ENCODE assay signal across 9 mouse cellular contexts in the genomic region with DNA sequence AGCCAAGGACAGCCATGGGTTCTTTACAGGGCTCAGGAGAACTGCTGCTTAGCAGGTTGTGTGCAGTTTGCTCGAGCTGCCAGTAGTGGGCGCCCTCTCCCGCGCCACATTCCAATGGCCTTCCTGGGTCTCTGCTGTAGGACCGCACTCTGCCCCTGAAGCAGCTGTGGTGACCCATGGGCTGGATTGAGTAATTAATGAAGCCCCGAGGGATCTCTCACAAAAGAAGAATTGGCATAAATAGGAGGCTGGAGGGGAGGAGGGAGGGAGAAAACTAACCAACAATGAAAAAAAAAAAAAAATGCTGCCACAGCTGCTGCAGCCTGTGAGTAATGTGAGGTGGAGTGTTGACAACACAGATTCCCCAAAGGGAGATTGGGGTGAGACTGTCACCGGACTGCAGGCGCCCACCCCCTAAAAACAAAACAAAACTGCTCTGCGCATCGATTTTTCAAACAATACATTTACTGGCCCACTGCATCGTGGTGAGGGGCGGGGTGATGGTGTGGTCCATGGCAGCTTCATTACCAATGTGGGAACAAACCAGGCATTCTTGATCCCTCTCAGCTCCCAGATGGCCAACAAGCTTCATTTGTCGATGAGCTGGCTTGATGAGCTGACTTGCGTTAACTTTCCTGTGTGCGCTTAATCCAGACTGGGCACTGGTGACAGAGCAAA. TPM values are rescaled to one million over a fixed set of nuclear protein-coding genes. Genes with fewer than 3 reads are reported as not detected.
A peak's percentile ranks its signal among the peaks of the same experiment; 100 is the strongest.
DNase-seq lines count a peak whose midpoint lies in the region; ATAC-seq and TF ChIP-seq lines count a peak whose summit lies in the region.
"Had no signal": no experiment of that assay in that cellular context is flagged by ENCODE, and none has a peak within 500 bp of the region (broad histone marks: within the 10 kb centered on the region; RNA-seq: fewer than 3 reads in every experiment).

No protein-coding gene starts in this region.

- no peak for ATAC-seq in liver, embryonic 11.5 days (replicated peaks; ENCODE audit: low FRiP score)

- peak; percentile 42 for DNase-seq in liver
- DNase-seq in liver, embryonic 11.5 days (ENCODE audit: low spot score) = no peak
- peak; percentile 27 to 77 for DNase-seq in adrenal gland, adult (ENCODE audit: inconsistent age in 2 of 2, low spot score in 1 of 2)
- DNase-seq in hindbrain, embryonic 10.5 days (ENCODE audit: low spot score) = peak; percentile 74
- DNase-seq in lung, postnatal 36 days = peak; percentile 47
- peak; percentile 49 for DNase-seq in right cerebral cortex, postnatal 14 days
- DNase-seq in spleen, postnatal 14 days (ENCODE audit: low spot score in 2 of 2) = no peak

- no peak overlapping the region for H3K27ac ChIP-seq in liver, embryonic 11.5 days (ENCODE audit: low read depth, low read length)
- no peak overlapping the region for H3K27ac ChIP-seq in embryonic fibroblast, embryonic 13.5 days (ENCODE audit: insufficient read depth, low read length)
- H3K27ac ChIP-seq in hindbrain, embryonic 10.5 days = no peak overlapping the region

- peak; percentile 76 for TF ChIP-seq CTCF in embryonic fibroblast, embryonic 13.5 days (IDR thresholded peaks at IDR 0.05; ENCODE audit: borderline replicate concordance, insufficient read depth, low read length)

- no peak overlapping the region for H3K4me3 ChIP-seq in liver, embryonic 11.5 days (ENCODE audit: low read depth, low read length)
- no peak overlapping the region for H3K4me3 ChIP-seq in embryonic fibroblast, embryonic 13.5 days (ENCODE audit: insufficient read depth, low read length)
- no peak overlapping the region for H3K4me3 ChIP-seq in hindbrain, embryonic 10.5 days
- H3K4me3 ChIP-seq: erythroblast, embryonic 14.5 days had no signal

- no peak overlapping the region for H3K9ac ChIP-seq in liver, embryonic 11.5 days (ENCODE audit: low read depth, low read length)

- TF ChIP-seq POLR2A in embryonic fibroblast, embryonic 13.5 days (IDR thresholded peaks at IDR 0.05; ENCODE audit: low read depth, low read length) = no peak

- no peak overlapping the region for H3K4me2 ChIP-seq in liver, embryonic 11.5 days

- H3K9me3 ChIP-seq in liver, embryonic 11.5 days (ENCODE audit: control insufficient read depth, low read length) = no peaks in the 10 kb centered on the region
- no peaks in the 10 kb centered on the region for H3K9me3 ChIP-seq in hindbrain, embryonic 10.5 days

- H3K27me3 ChIP-seq in liver, embryonic 11.5 days (replicated peaks; ENCODE audit: control insufficient read depth, insufficient read depth, low read length) = no peaks in the 10 kb centered on the region
- no peaks in the 10 kb centered on the region for H3K27me3 ChIP-seq in hindbrain, embryonic 10.5 days (ENCODE audit: insufficient read depth, poor library complexity, severe bottlenecking)

- no peaks in the 10 kb centered on the region for H3K36me3 ChIP-seq in liver, embryonic 11.5 days (ENCODE audit: control insufficient read depth, insufficient read depth, low read length)
- no peaks in the 10 kb centered on the region for H3K36me3 ChIP-seq in hindbrain, embryonic 10.5 days

- WGBS in liver, embryonic 11.5 days = 52% methylated on average over 15 of the region's 15 CpGs
- WGBS in hindbrain, embryonic 10.5 days = 44% methylated on average over 15 of the region's 15 CpGs

- no peaks in the 10 kb centered on the region for H3K4me1 ChIP-seq in liver, embryonic 11.5 days (replicated peaks; ENCODE audit: control insufficient read depth, insufficient read depth, low read length)
- no peaks in the 10 kb centered on the region for H3K4me1 ChIP-seq in embryonic fibroblast, embryonic 13.5 days (ENCODE audit: control insufficient read depth, insufficient read depth, low read length)
- H3K4me1 ChIP-seq in hindbrain, embryonic 10.5 days (replicated peaks) = peaks cover 5% of the 10 kb centered on the region; the same call in 1 of the 2 replicates

RNA-seq across cellular contexts. Expression of a gene that starts 25.8 kb away (rescaled TPM):
- polyA plus RNA-seq in liver, embryonic 11.5 days (2014; fragmentation: Nextera tagmentation; extraction: Ambion mirVana) = 25.8 TPM in 2 replicates
- polyA plus RNA-seq in embryonic fibroblast, embryonic 13.5 days (2011; ENCODE audit: insufficient read length, low read depth, missing spikeins) = 40.4 and 40.8 TPM in 2 replicates
- 33.8 and 37.1 TPM in 2 replicates for polyA plus RNA-seq in hindbrain, embryonic 10.5 days (2016; fragmentation: Nextera tagmentation; extraction: Ambion mirVana)

RNA-seq across cellular contexts. Expression of a gene that starts 46.8 kb away (rescaled TPM):
- polyA plus RNA-seq in liver, embryonic 11.5 days (2014; fragmentation: Nextera tagmentation; extraction: Ambion mirVana) = 0.10 and 0.27 TPM in 2 replicates
- polyA plus RNA-seq in embryonic fibroblast, embryonic 13.5 days (2011; ENCODE audit: insufficient read length, low read depth, missing spikeins) = 0.33 TPM in 1 of 2 replicates, not detected in the other
- polyA plus RNA-seq in hindbrain, embryonic 10.5 days (2016; fragmentation: Nextera tagmentation; extraction: Ambion mirVana) = not detected in 2 replicates

Comparison
In these comparisons a context has a peak if more than half of its experiments do, and no peak if none do; other contexts are left out.
1. DNase-seq: peak in liver (single experiment), adrenal gland, adult (2 of 2), hindbrain, embryonic 10.5 days (single experiment), lung, postnatal 36 days (single experiment) and right cerebral cortex, postnatal 14 days (single experiment); none in liver, embryonic 11.5 days (single experiment) and spleen, postnatal 14 days (0 of 2).